Mouse (Mus musculus): ENCODE data around the gene Rffl. TPM values are rescaled to one million over a fixed set of nuclear protein-coding genes. Genes with fewer than 3 reads are reported as not detected.

Rffl gene
- polyA plus RNA-seq (2012; rRNA removed) = 15.3 and 19.4 TPM in 2 replicates

DNA sequence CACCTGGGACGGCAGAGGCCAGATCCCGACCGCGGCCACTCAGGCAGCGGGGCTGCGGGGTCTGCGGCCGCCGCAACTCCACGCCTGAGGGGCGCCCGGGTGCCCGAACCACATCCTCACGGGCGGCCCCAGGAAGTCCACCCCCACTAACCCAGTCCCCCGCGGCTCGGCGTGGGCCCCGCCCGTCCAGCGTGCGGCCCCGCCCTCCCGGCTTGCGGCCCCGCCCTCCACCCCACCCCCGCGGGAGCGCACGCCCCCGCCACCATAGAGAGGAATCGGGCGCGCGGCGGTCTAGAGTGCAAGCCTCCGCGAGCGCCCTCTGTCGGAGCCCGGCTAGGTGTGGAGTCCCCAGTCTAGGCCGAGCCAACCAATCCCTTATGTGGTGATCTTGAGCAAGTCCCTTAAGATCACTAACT lies at the start of gene Rffl:
Rffl (minus strand) TSS at position 180 of the 416 bp plus-strand sequence.
- peaks cover 6% of the 10 kb centered on the region; the same call in 1 of the 2 replicates for H3K4me1 ChIP-seq (ENCODE audit: control insufficient read depth, insufficient read depth, low read length)
- TF ChIP-seq CTCF (conservative IDR thresholded peaks at IDR 0.05; ENCODE audit: insufficient read depth, insufficient read length, low read depth, low read length) (peak; percentile 77), POLR2A (IDR thresholded peaks at IDR 0.05; ENCODE audit: low read depth, low read length) (no peak)
- no peaks in the 10 kb centered on the region for H3K36me3 ChIP-seq (ENCODE audit: control insufficient read depth, insufficient read depth, low read length)
- WGBS = under 1% methylated on average over 43 of the region's 43 CpGs
- peak; percentile 96 for DNase-seq
- H3K27me3 ChIP-seq (replicated peaks; ENCODE audit: control insufficient read depth, insufficient read depth, low read length) = no peaks in the 10 kb centered on the region
- H3K4me3 ChIP-seq (ENCODE audit: insufficient read depth, low read depth, low read length) = peak within 1 kb of the TSS; percentile 83
- H3K27ac ChIP-seq (ENCODE audit: insufficient read depth, low read depth, low read length) = peak within 1 kb of the TSS; percentile 90

DNA sequence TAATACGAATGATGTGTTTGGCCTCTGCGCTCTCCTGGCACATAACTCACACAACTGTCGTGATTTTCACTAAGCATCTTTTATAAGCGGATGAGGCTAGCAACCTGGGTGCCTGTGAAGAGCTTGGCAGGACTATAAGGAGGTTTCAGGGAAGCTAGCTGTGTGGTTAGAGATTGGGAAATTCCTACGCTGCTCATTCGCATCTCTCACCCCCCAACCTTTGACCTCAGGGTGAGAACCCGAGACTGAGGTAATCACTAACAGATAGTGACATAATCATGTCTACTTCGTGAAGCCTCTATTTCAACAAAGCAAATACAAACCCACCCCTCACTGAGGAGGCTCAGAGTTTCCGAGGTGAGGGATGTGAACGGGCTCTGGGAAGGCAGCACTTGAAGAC lies 49.8 kb upstream of the Rffl start:
- DNase-seq = no peak

DNA sequence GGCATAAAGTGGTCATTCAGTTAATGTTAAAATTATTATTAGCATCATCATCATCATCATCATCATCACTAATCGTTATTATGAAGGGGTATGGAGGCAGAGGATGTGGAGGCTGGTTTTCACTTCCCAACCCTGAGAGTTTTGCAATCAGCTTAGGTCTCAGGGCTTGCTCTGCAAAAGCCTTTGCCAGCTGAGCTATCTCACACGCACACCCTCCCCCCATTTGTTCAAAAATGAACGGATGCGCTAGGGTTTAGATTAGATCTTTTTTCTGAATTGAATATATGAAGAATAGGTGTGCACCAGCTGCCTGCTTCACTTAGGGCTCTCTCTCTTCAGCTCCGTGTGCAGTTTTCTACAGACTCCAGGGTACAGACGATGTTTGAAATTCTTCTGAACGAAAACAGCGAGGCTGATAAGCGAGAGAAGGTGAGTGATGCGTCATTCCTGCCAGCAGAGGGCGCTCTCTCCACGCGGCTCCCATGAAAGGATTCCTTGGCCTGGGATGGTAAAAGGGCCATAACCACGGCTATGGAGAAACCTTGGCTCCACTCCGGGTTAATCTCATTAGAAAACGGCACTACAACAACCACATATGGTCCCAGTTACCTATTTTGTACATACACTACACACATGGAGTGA lies 43.8 kb upstream of the Rffl start:
- peak; percentile 76 for DNase-seq
- no peak overlapping the region for H3K27ac ChIP-seq (ENCODE audit: insufficient read depth, low read depth, low read length)
- H3K36me3 ChIP-seq (ENCODE audit: control insufficient read depth, insufficient read depth, low read length) = no peaks in the 10 kb centered on the region
- H3K4me3 ChIP-seq (ENCODE audit: insufficient read depth, low read depth, low read length) = no peak overlapping the region
- WGBS = 7% methylated on average over 16 of the region's 16 CpGs
- TF ChIP-seq POLR2A (IDR thresholded peaks at IDR 0.05; ENCODE audit: low read depth, low read length) = no peak
- peak; percentile 98 for TF ChIP-seq CTCF (conservative IDR thresholded peaks at IDR 0.05; ENCODE audit: insufficient read depth, insufficient read length, low read depth, low read length)
- H3K27me3 ChIP-seq (replicated peaks; ENCODE audit: control insufficient read depth, insufficient read depth, low read length) = no peaks in the 10 kb centered on the region; the same call in 1 of the 2 replicates
- H3K4me1 ChIP-seq (ENCODE audit: control insufficient read depth, insufficient read depth, low read length) = no peaks in the 10 kb centered on the region

More for the DNA sequence above, 49.8 kb upstream of the Rffl start:
- Histone ChIP-seq H3K36me3 (ENCODE audit: control insufficient read depth, insufficient read depth, low read length) (no peaks in the 10 kb centered on the region), H3K27me3 (replicated peaks; ENCODE audit: control insufficient read depth, insufficient read depth, low read length) (no peaks in the 10 kb centered on the region), H3K27ac (ENCODE audit: insufficient read depth, low read depth, low read length) (no peak overlapping the region), H3K4me3 (ENCODE audit: insufficient read depth, low read depth, low read length) (no peak overlapping the region), H3K4me1 (ENCODE audit: control insufficient read depth, insufficient read depth, low read length) (no peaks in the 10 kb centered on the region)
- TF ChIP-seq CTCF (conservative IDR thresholded peaks at IDR 0.05; ENCODE audit: insufficient read depth, insufficient read length, low read depth, low read length) (no peak), POLR2A (IDR thresholded peaks at IDR 0.05; ENCODE audit: low read depth, low read length) (no peak)
- 65% methylated on average over 10 of the region's 10 CpGs for WGBS

DNA sequence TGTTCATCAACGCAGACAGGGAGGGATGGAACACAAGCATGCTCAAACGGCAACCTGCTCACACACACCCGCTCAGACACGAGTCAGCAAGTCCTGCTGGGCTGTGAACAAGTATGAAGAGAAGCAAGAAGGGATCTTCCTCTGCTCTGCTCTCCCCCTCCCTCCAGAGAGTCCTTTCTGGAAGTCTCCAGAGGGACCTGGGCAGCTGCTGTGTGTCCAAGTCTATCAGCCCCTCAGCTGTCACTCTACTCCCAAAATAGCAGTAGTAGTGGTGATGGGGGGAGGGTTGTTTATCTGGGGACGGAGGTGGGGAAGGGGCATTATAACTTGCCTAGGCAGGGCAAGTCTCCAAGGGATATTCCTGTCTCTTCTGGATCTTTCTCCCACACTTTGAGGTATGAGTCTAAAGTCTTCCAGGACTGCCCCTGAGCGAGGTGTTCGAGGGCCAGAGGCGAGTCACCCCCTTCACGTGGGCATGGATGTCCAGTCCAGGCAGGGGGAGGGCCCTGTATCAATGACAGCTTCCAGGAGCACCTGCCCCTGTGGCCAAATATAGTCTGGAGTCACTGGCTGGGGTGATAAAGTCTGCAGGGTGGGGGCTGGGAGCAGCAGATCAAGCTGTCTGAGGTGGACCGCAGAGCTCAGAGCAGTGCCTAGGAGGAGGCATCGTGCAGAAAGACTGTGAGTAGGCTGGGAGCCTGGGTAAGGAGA lies 39.8 kb upstream of the Rffl start:
- WGBS = 68% methylated on average over 11 of the region's 11 CpGs
- H3K27me3 ChIP-seq (replicated peaks; ENCODE audit: control insufficient read depth, insufficient read depth, low read length) = no peaks in the 10 kb centered on the region; the same call in 1 of the 2 replicates
- H3K27ac ChIP-seq (ENCODE audit: insufficient read depth, low read depth, low read length) = no peak overlapping the region
- H3K4me1 ChIP-seq (ENCODE audit: control insufficient read depth, insufficient read depth, low read length) = no peaks in the 10 kb centered on the region; the same call in 1 of the 2 replicates
- DNase-seq = no peak
- no peak for TF ChIP-seq CTCF (conservative IDR thresholded peaks at IDR 0.05; ENCODE audit: insufficient read depth, insufficient read length, low read depth, low read length)
- TF ChIP-seq POLR2A (IDR thresholded peaks at IDR 0.05; ENCODE audit: low read depth, low read length) = no peak
- H3K4me3 ChIP-seq (ENCODE audit: insufficient read depth, low read depth, low read length) = no peak overlapping the region
- H3K36me3 ChIP-seq (ENCODE audit: control insufficient read depth, insufficient read depth, low read length) = no peaks in the 10 kb centered on the region

DNA sequence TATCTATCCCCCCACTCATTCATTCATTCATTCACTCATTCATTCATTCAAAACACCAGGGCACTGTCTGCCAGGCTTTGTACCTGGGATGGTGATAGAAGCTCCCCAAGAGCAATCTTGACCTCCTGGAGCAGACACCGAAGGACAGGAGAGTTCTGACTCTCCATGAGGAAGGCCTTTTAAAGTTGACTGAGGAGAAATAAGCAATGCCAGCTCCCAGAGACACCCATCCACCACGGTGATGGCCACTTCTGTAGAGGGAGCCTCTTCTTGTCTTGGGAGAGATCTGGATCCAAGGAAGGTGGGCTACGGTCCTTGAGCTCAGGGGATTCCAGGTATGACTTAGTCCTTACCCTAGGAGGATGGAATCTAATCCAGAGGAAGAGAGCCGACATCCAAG lies 39.2 kb upstream of the Rffl start, which contains the start of gene Unc45b:
Unc45b (plus strand) TSS at position 301 of the 400 bp plus-strand sequence.
- Histone ChIP-seq H3K4me3 (ENCODE audit: insufficient read depth, low read depth, low read length) (no peak within 1 kb of the TSS), H3K27me3 (replicated peaks; ENCODE audit: control insufficient read depth, insufficient read depth, low read length) (no peaks in the 10 kb centered on the region; the same call in 1 of the 2 replicates), H3K36me3 (ENCODE audit: control insufficient read depth, insufficient read depth, low read length) (no peaks in the 10 kb centered on the region), H3K4me1 (ENCODE audit: control insufficient read depth, insufficient read depth, low read length) (no peaks in the 10 kb centered on the region; the same call in 1 of the 2 replicates), H3K27ac (ENCODE audit: insufficient read depth, low read depth, low read length) (no peak within 1 kb of the TSS)
- DNase-seq = no peak
- 92% methylated on average over 4 of the region's 4 CpGs for WGBS
- TF ChIP-seq POLR2A (IDR thresholded peaks at IDR 0.05; ENCODE audit: low read depth, low read length) = no peak
- TF ChIP-seq CTCF (conservative IDR thresholded peaks at IDR 0.05; ENCODE audit: insufficient read depth, insufficient read length, low read depth, low read length) = no peak

DNA sequence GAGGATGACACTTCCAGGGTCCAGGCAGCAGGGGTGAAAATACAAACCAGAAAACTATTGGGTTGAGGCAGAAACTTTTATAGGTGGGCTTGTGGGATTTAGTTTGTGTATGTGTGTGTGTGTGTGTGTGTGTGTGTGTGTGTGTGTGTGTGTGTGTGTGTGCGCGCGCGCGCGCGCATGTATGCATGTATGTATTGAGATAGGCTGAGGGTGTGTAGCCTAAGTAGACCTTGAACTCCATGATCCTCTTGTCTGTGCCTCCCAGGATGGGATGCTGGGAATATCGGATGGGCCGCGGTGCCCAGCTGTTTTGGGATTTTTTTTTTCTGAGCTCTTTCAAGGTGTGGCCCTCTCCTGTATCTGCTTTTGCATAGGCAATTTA lies 37.6 kb upstream of the Rffl start:
- Histone ChIP-seq H3K27me3 (replicated peaks; ENCODE audit: control insufficient read depth, insufficient read depth, low read length) (no peaks in the 10 kb centered on the region; the same call in 1 of the 2 replicates), H3K4me3 (ENCODE audit: insufficient read depth, low read depth, low read length) (no peak overlapping the region), H3K27ac (ENCODE audit: insufficient read depth, low read depth, low read length) (no peak overlapping the region), H3K36me3 (ENCODE audit: control insufficient read depth, insufficient read depth, low read length) (no peaks in the 10 kb centered on the region), H3K4me1 (ENCODE audit: control insufficient read depth, insufficient read depth, low read length) (no peaks in the 10 kb centered on the region; the same call in 1 of the 2 replicates)
- TF ChIP-seq CTCF (conservative IDR thresholded peaks at IDR 0.05; ENCODE audit: insufficient read depth, insufficient read length, low read depth, low read length) (no peak), POLR2A (IDR thresholded peaks at IDR 0.05; ENCODE audit: low read depth, low read length) (no peak)
- DNase-seq = no peak
- WGBS = 53% methylated on average over 10 of the region's 10 CpGs

Data from kidney, adult 2 months (tissue).